Mouse (Mus musculus) intestine, postnatal 0 days (tissue): ENCODE data around the gene Chrna1. TPM values are rescaled to one million over a fixed set of nuclear protein-coding genes. Genes with fewer than 3 reads are reported as not detected.

ENCODE experiments used
- ATAC-seq: fragments of 200-750 bp; cut with Nextera tagmentation; 2 replicates; pipeline ENCODE4 v1.8.0; 2017; ENCODE audit warnings: mild to moderate bottlenecking, moderate TSS enrichment, moderate library complexity
- H3K27ac ChIP-seq: fragments of 300-500 bp; sonication (generic); 2 replicates; pipeline ENCODE4 v1.5.1; 2014; ENCODE audit warnings: mild to moderate bottlenecking, low read depth, low read length, moderate library complexity
- H3K27me3 ChIP-seq: fragments of 300-500 bp; sonication (generic); replicated peaks from 2 replicates; pipeline ENCODE4 v1.6.1; 2014; ENCODE audit warnings: low read length, mixed read lengths; ENCODE audit not compliant: control insufficient read depth, insufficient read depth
- H3K36me3 ChIP-seq: fragments of 300-500 bp; sonication (generic); 2 replicates; pipeline ENCODE4 v1.6.1; 2014; ENCODE audit warnings: mild to moderate bottlenecking, moderate library complexity; ENCODE audit not compliant: control insufficient read depth, insufficient read depth
- H3K4me1 ChIP-seq: fragments of 300-500 bp; sonication (generic); replicated peaks from 2 replicates; pipeline ENCODE4 v1.6.1; 2014; ENCODE audit warnings: antibody characterized with exemption, low read length, mixed read lengths; ENCODE audit not compliant: control insufficient read depth, insufficient read depth
- H3K4me2 ChIP-seq: fragments of 300-500 bp; sonication (generic); replicated peaks from 2 replicates; pipeline ENCODE4 v1.6.1; 2014; ENCODE audit warnings: low read depth, mild to moderate bottlenecking, moderate library complexity
- H3K4me3 ChIP-seq: fragments of 300-500 bp; sonication (generic); 2 replicates; pipeline ENCODE4 v1.5.1; 2014; ENCODE audit warnings: low read depth, low read length
- H3K9ac ChIP-seq: fragments of 300-500 bp; sonication (generic); 2 replicates; pipeline ENCODE4 v1.6.1; 2014; ENCODE audit warnings: mild to moderate bottlenecking, low read depth, low read length
- H3K9me3 ChIP-seq: fragments of 300-500 bp; sonication (generic); 2 replicates; pipeline ENCODE4 v1.6.1; 2016; ENCODE audit warnings: mixed run types; ENCODE audit not compliant: control insufficient read depth
- CTCF ChIP-seq: sonication (generic); IDR thresholded peaks from 2 replicates; pipeline ENCODE4 v1.5.1; 2016; ENCODE audit warnings: low read depth, mild to moderate bottlenecking, control low read depth, antibody characterized with exemption, moderate library complexity
- WGBS: fragments of 180-500 bp; shearing (Covaris S2); extraction: QIAGEN DNeasy Blood & Tissue Kit; methylation state at CpG from one replicate; pipeline ENCODE4 v1.1.7; 2014; 5-methylcytosine and 5-hydroxymethylcytosine counted together
- polyA plus RNA-seq: library from polyadenylated mRNA; unstranded; fragments of >200 nt; fragmentation: Nextera tagmentation; extraction: Ambion mirVana; gene quantifications from 2 replicates; pipeline ENCODE4 v1.2.1, GENCODE M21; 2015

Chrna1 gene
- polyA plus RNA-seq, 1 experiment from 2014 or later: 0.08 TPM

GRCm38 (mm10) chr2:73534720-73535119 is 45.4 kb downstream of the Chrna1 start:
- Histone ChIP-seq H3K27me3 (no peaks in the 10 kb centered on the region), H3K4me1 (0 out of 2 replicates have a peak, but pooled peaks cover 5% of the 10 kb centered on the region), H3K9ac (no peak overlapping the region), H3K9me3 (no peaks in the 10 kb centered on the region), H3K36me3 (no peaks in the 10 kb centered on the region), H3K4me2 (no peak overlapping the region), H3K4me3 (no peak overlapping the region), H3K27ac (no peak overlapping the region)
- 83% methylated on average over 10 of the region's 10 CpGs for WGBS
- no peak for ATAC-seq
- TF ChIP-seq CTCF: no peak

- H3K4me3 ChIP-seq: no peak overlapping the region
- H3K27me3 ChIP-seq: no peaks in the 10 kb centered on the region
- H3K4me2 ChIP-seq: peak overlapping the region; percentile 4; the same call in 1 of the 2 replicates
- WGBS: 56% methylated on average over 5 of the region's 5 CpGs
- no peaks in the 10 kb centered on the region for H3K9me3 ChIP-seq
- TF ChIP-seq CTCF: no peak
- no peaks in the 10 kb centered on the region for H3K36me3 ChIP-seq
- 0 out of 2 replicates have a peak, but pooled peaks cover 14% of the 10 kb centered on the region for H3K4me1 ChIP-seq
- ATAC-seq: no peak
- H3K27ac ChIP-seq: no peak overlapping the region
- no peak overlapping the region for H3K9ac ChIP-seq
These were observed 49.7 kb downstream of the Chrna1 start for GRCm38 (mm10) chr2:73530487-73530886.

GRCm38 (mm10) chr2:73529356-73530330 is 50.5 kb downstream of the Chrna1 start, which contains the start of gene Wipf1:
Gene Wipf1 (minus strand): TSS chr2:73529734.
- Histone ChIP-seq H3K36me3 (no peaks in the 10 kb centered on the region; the same call in 1 of the 2 replicates), H3K9me3 (no peaks in the 10 kb centered on the region), H3K4me1 (0 out of 2 replicates have a peak, but pooled peaks cover 14% of the 10 kb centered on the region), H3K4me2 (peak within 1 kb of the TSS; percentile 90), H3K9ac (peak within 1 kb of the TSS; percentile 89), H3K27me3 (no peaks in the 10 kb centered on the region), H3K27ac (peak within 1 kb of the TSS; percentile 94), H3K4me3 (peak within 1 kb of the TSS; percentile 81)
- no peak for TF ChIP-seq CTCF
- peak; percentile 78 for ATAC-seq
- 1% methylated on average over 65 of the region's 66 CpGs for WGBS

GRCm38 (mm10) chr2:73528516-73529355 is 51.4 kb downstream of the Chrna1 start:
- no peaks in the 10 kb centered on the region for H3K27me3 ChIP-seq
- peak overlapping the region; percentile 94 for H3K27ac ChIP-seq
- no peak for TF ChIP-seq CTCF
- H3K4me2 ChIP-seq: peak overlapping the region; percentile 90
- peak overlapping the region; percentile 89 for H3K9ac ChIP-seq
- WGBS: under 1% methylated on average over 51 of the region's 59 CpGs
- peak overlapping the region; percentile 81 for H3K4me3 ChIP-seq
- H3K4me1 ChIP-seq: 0 out of 2 replicates have a peak, but pooled peaks cover 14% of the 10 kb centered on the region
- no peaks in the 10 kb centered on the region for H3K9me3 ChIP-seq
- no peaks in the 10 kb centered on the region; the same call in 1 of the 2 replicates for H3K36me3 ChIP-seq
- ATAC-seq: peak; percentile 61

- Histone ChIP-seq H3K36me3 (no peaks in the 10 kb centered on the region; the same call in 1 of the 2 replicates), H3K4me3 (peak overlapping the region; percentile 81), H3K27me3 (no peaks in the 10 kb centered on the region), H3K4me1 (0 out of 2 replicates have a peak, but pooled peaks cover 16% of the 10 kb centered on the region), H3K9me3 (no peaks in the 10 kb centered on the region), H3K9ac (peak overlapping the region; percentile 89), H3K4me2 (peak overlapping the region; percentile 90), H3K27ac (no peak overlapping the region)
- WGBS: 52% methylated on average over 11 of the region's 11 CpGs
- ATAC-seq: no peak
- no peak for TF ChIP-seq CTCF
These were observed 52.2 kb downstream of the Chrna1 start for GRCm38 (mm10) chr2:73527956-73528355.
